Mouse (Mus musculus) liver, embryonic 16.5 days (tissue): ENCODE measurements around the gene Efcab12. TPM values are rescaled to one million over a fixed set of nuclear protein-coding genes. Genes with fewer than 3 reads are reported as not detected.

Source experiments
- ATAC-seq: fragments of 200-750 bp; cut with Nextera tagmentation; 2 replicates; pipeline ENCODE4 v1.8.0; 2017; ENCODE audit warnings: low read depth, mild to moderate bottlenecking, moderate number of reproducible peaks, moderate library complexity
- H3K27ac ChIP-seq: fragments of 300-500 bp; sonication (generic); 2 replicates; pipeline ENCODE4 v1.5.1; 2014; ENCODE audit warnings: mild to moderate bottlenecking, low read length
- H3K27me3 ChIP-seq: fragments of 300-500 bp; sonication (generic); 2 replicates; pipeline ENCODE4 v1.6.1; 2014; ENCODE audit warnings: low read depth, low read length, mixed read lengths; ENCODE audit not compliant: control insufficient read depth, insufficient read depth
- H3K36me3 ChIP-seq: fragments of 300-500 bp; sonication (generic); 2 replicates; pipeline ENCODE4 v1.6.1; 2014; ENCODE audit warnings: mild to moderate bottlenecking; ENCODE audit not compliant: control insufficient read depth, insufficient read depth
- H3K4me1 ChIP-seq: fragments of 300-500 bp; sonication (generic); 2 replicates; pipeline ENCODE4 v1.6.1; 2014; ENCODE audit warnings: low read depth, low read length, mixed read lengths; ENCODE audit not compliant: control insufficient read depth
- H3K4me2 ChIP-seq: fragments of 300-500 bp; sonication (generic); 2 replicates; pipeline ENCODE4 v1.6.1; 2014; ENCODE audit warnings: low read depth, low read length, mixed read lengths
- H3K4me3 ChIP-seq: fragments of 300-500 bp; sonication (generic); 2 replicates; pipeline ENCODE4 v1.5.1; 2014; ENCODE audit warnings: low read depth, mild to moderate bottlenecking, low read length
- H3K9ac ChIP-seq: fragments of 300-500 bp; sonication (generic); 2 replicates; pipeline ENCODE4 v1.6.1; 2014; ENCODE audit warnings: low read depth, low read length
- H3K9me3 ChIP-seq: fragments of 300-500 bp; sonication (generic); replicated peaks from 2 replicates; pipeline ENCODE4 v1.6.1; 2016; ENCODE audit warnings: low read length; ENCODE audit not compliant: control insufficient read depth
- WGBS: fragments of 180-500 bp; shearing (Covaris S2); extraction: QIAGEN DNeasy Blood & Tissue Kit; methylation state at CpG from one replicate; pipeline ENCODE4 v1.1.7; 2014; ENCODE audit not compliant: insufficient replicate concordance; 5-methylcytosine and 5-hydroxymethylcytosine counted together
- microRNA-seq: library from miRNA; unstranded; fragments of <30 nt; microRNA quantifications from one replicate; pipeline ENCODE4, GENCODE M21; 2016
- polyA plus RNA-seq: library from polyadenylated mRNA; unstranded; fragments of >200 nt; fragmentation: Nextera tagmentation; extraction: Ambion mirVana; gene quantifications from 2 replicates; pipeline ENCODE4 v1.2.1, GENCODE M21; 2015

Efcab12 gene
- polyA plus RNA-seq, 1 experiment from 2014 or later = 0.08 TPM

- H3K4me2 ChIP-seq = no peak overlapping the region
- no peak overlapping the region for H3K27ac ChIP-seq
- no peak overlapping the region for H3K4me3 ChIP-seq
- H3K27me3 ChIP-seq = no peaks in the 10 kb centered on the region
- H3K9me3 ChIP-seq = no peaks in the 10 kb centered on the region
- ATAC-seq = no peak
- H3K36me3 ChIP-seq = no peaks in the 10 kb centered on the region
- no peak overlapping the region for H3K9ac ChIP-seq
- H3K4me1 ChIP-seq = peaks cover 17% of the 10 kb centered on the region
- WGBS = 14% methylated on average over 9 of the region's 9 CpGs
Measured at GRCm38 (mm10) chr6:115767357-115767756, 70.9 kb downstream of the Efcab12 start.

GRCm38 (mm10) chr6:115764179-115764578 lies 74.0 kb downstream of the Efcab12 start:
- peak overlapping the region; percentile 24; the same call in 1 of the 2 replicates for H3K4me2 ChIP-seq
- H3K4me1 ChIP-seq = peaks cover 35% of the 10 kb centered on the region
- peak; percentile 59 for ATAC-seq
- H3K27ac ChIP-seq = peak overlapping the region; percentile 54
- H3K9me3 ChIP-seq = no peaks in the 10 kb centered on the region
- WGBS = 10% methylated on average over 7 of the region's 7 CpGs
- 0 out of 2 replicates have a peak overlapping the region, but pooled peaks have one; percentile 7 for H3K4me3 ChIP-seq
- no peaks in the 10 kb centered on the region for H3K27me3 ChIP-seq
- peak overlapping the region; percentile 37; the same call in 1 of the 2 replicates for H3K9ac ChIP-seq
- no peaks in the 10 kb centered on the region for H3K36me3 ChIP-seq

DNA sequence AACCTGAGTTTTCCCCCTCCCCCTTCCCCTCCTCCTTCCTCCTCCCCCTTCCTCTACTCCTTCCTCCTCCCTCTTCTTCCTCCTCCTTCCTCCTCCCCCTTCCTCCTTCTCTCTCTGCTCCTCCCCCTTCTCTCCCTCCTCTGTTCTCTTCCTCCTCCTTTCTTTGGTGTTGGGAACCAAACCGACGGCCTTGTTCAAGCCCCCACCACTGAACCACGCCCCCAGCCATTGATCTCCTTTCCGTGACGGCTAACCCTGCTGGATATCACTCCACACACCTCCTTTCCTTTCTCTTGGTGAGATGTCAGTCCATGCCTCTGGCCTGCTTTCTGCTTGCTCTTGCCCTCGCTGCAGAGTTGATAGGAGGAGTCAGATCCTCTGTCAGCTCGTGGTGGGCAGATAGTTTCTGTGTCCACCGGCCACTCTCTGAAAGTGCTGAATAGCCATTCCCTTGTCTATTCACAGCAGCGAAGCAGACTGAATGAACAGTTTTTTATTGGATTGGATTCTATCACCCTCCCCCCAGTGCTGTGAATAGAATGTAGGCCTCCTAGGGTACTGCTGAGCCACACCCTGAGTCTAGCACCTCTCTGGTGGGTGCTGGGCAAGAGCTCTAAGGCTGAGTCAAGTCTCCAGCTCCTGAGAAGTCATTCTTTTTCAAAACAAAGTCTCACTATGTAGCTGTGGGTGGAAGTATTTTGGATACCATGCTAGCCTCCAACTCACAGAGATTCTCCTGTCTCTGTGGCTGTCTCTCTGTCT lies 76.0 kb downstream of the Efcab12 start, which contains the start of gene Tmem40:
TSS of gene Tmem40 (minus strand) at position 416 of the 762 bp plus-strand sequence.
- Histone ChIP-seq H3K4me2 (peak within 1 kb of the TSS; percentile 1; the same call in 1 of the 2 replicates), H3K27ac (peak within 1 kb of the TSS; percentile 1), H3K27me3 (no peaks in the 10 kb centered on the region), H3K36me3 (no peaks in the 10 kb centered on the region), H3K9ac (no peak within 1 kb of the TSS; the same call in 1 of the 2 replicates), H3K9me3 (no peaks in the 10 kb centered on the region), H3K4me1 (peaks cover 35% of the 10 kb centered on the region), H3K4me3 (no peak within 1 kb of the TSS)
- ATAC-seq = 0 out of 2 replicates have a peak, but pooled peaks have one; percentile 2
- 1% methylated on average over 9 of the region's 9 CpGs for WGBS

DNA sequence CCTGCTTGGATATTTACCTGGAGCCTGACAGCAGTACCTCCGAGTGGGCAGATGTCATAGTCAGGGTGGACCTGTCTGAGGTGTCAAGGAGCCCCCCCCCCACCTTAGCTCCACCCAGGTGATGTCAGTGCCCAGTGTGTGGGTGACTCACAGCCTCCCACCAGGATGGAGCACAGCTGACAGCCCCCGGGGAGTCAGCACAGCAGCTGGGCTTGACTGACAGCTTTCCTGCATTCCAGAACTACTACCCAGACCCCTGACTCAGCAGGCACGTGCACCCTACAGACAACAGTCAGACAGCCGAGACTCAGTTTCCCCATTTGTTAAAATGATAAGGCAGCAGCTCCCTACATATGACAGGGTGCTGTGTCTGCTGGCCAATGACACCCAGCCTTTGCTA lies 77.2 kb downstream of the Efcab12 start:
- Histone ChIP-seq H3K9ac (no peak overlapping the region; the same call in 1 of the 2 replicates), H3K4me2 (no peak overlapping the region), H3K36me3 (no peaks in the 10 kb centered on the region), H3K4me1 (peaks cover 39% of the 10 kb centered on the region), H3K27ac (no peak overlapping the region), H3K9me3 (no peaks in the 10 kb centered on the region), H3K27me3 (no peaks in the 10 kb centered on the region), H3K4me3 (no peak overlapping the region)
- ATAC-seq = no peak
- 31% methylated on average over 4 of the region's 4 CpGs for WGBS

Small RNAs within 50 kb of the gene (microRNA-seq; reads per million reads assigned to microRNA genes)
- not detected for gene Mir7660

Other genes with a start within 250 kb of the Efcab12 start
- gene Mkrn2os, start 245.8 kb downstream of the Efcab12 start, polyA plus RNA-seq = 10.8 and 12.5 TPM in 2 replicates
- gene Mkrn2, start 236.5 kb downstream of the Efcab12 start, polyA plus RNA-seq = 7.8 and 8.6 TPM in 2 replicates
- 36.8 and 39.3 TPM in 2 replicates for gene Raf1, start 161.8 kb downstream of the Efcab12 start, polyA plus RNA-seq
- 28.8 and 29.0 TPM in 2 replicates for gene Tmem40, start 76.0 kb downstream of the Efcab12 start, polyA plus RNA-seq
- gene Cand2, start 63.9 kb downstream of the Efcab12 start, polyA plus RNA-seq = 2.5 and 2.8 TPM in 2 replicates
- 967 and 1,136 TPM in 2 replicates for gene Rpl32, start 29.7 kb downstream of the Efcab12 start, polyA plus RNA-seq
- gene Mbd4, start 15.0 kb upstream of the Efcab12 start, polyA plus RNA-seq = 8.5 and 9.3 TPM in 2 replicates
- gene Ift122, start 15.1 kb upstream of the Efcab12 start, polyA plus RNA-seq = 2.1 and 2.7 TPM in 2 replicates
- not detected in 2 replicates for gene Rho, start 93.3 kb upstream of the Efcab12 start, polyA plus RNA-seq
- gene H1foo, start 106.5 kb upstream of the Efcab12 start, polyA plus RNA-seq = not detected in 2 replicates
- gene Plxnd1, start 156.6 kb upstream of the Efcab12 start, polyA plus RNA-seq = 7.3 and 9.7 TPM in 2 replicates